11 mouse cellular contexts compared by ENCODE assay signal in genomic region chr2:156488166-156488814, GRCm38 (mm10). TPM values are rescaled to one million over a fixed set of nuclear protein-coding genes. Genes with fewer than 3 reads are reported as not detected.
DNase-seq lines count a peak whose midpoint lies in the region; ATAC-seq lines count a peak whose summit lies in the region.
"Had no signal": no experiment of that assay in that cellular context is flagged by ENCODE, and none has a peak within 500 bp of the region (broad histone marks: within the 10 kb centered on the region; RNA-seq: fewer than 3 reads in every experiment).

No protein-coding gene starts in this region.

- WGBS in forebrain, embryonic 16.5 days, result 76% methylated on average over 8 of the region's 8 CpGs

- no peaks in the 10 kb centered on the region for H3K27me3 ChIP-seq in forebrain, embryonic 16.5 days (replicated peaks; ENCODE audit: control insufficient read depth, insufficient read depth, low read length)
- H3K27me3 ChIP-seq: stomach, embryonic 15.5 days had no signal

- H3K4me3 ChIP-seq in forebrain, embryonic 16.5 days (replicated peaks; ENCODE audit: low read length), result no peak overlapping the region
- H3K4me3 ChIP-seq: stomach, embryonic 15.5 days had no signal

- DNase-seq in kidney, postnatal 10 days, result peak; percentile 14
- no peak for DNase-seq in kidney, postnatal 36 days
- peak; percentile 22 for DNase-seq in Muller cell, postnatal 12 days (ENCODE audit: inconsistent ontology term)
- peak; percentile 84 for DNase-seq in cerebellum, adult 11-12 months
- peak; percentile 30 for DNase-seq in heart, adult 8-10 months (ENCODE audit: low spot score)
- DNase-seq in right cerebral cortex, postnatal 36 days (ENCODE audit: low spot score in 2 of 2), result no peak
- DNase-seq in natural killer cell, adult 2 months (ENCODE audit: low spot score in 2 of 2), result no peak
- DNase-seq: lung, adult 18-20 months had no signal

- no peak overlapping the region for H3K27ac ChIP-seq in forebrain, embryonic 16.5 days (ENCODE audit: low read length)
- H3K27ac ChIP-seq: kidney, postnatal 0 days; stomach, embryonic 15.5 days had no signal

- no peak for ATAC-seq in forebrain, embryonic 16.5 days

- H3K4me2 ChIP-seq in forebrain, embryonic 16.5 days (ENCODE audit: low read length), result no peak overlapping the region
- H3K4me2 ChIP-seq: stomach, embryonic 15.5 days had no signal

- H3K9me3 ChIP-seq in forebrain, embryonic 16.5 days (ENCODE audit: control insufficient read depth, low read length), result no peaks in the 10 kb centered on the region
- H3K9me3 ChIP-seq: stomach, embryonic 15.5 days had no signal

- H3K9ac ChIP-seq in forebrain, embryonic 16.5 days (replicated peaks; ENCODE audit: low read depth, low read length), result no peak overlapping the region
- H3K9ac ChIP-seq: stomach, embryonic 15.5 days had no signal

- peaks cover 18% of the 10 kb centered on the region for H3K4me1 ChIP-seq in forebrain, embryonic 16.5 days (replicated peaks; ENCODE audit: control insufficient read depth, insufficient read depth, low read length)
- H3K4me1 ChIP-seq: stomach, embryonic 15.5 days had no signal

- H3K36me3 ChIP-seq in forebrain, embryonic 16.5 days (ENCODE audit: control insufficient read depth, insufficient read depth), result no peaks in the 10 kb centered on the region
- H3K36me3 ChIP-seq: stomach, embryonic 15.5 days had no signal

RNA-seq across cellular contexts. Expression of gene Aar2, which starts 59.1 kb away (rescaled TPM):
- 10 to 100 TPM; 20.3 to 23.3 (median 22.2) TPM for total RNA-seq in heart, adult 8-10 months (2022)
- 44.4 and 45.9 TPM in 2 replicates for polyA plus RNA-seq in forebrain, embryonic 16.5 days (2015; fragmentation: Nextera tagmentation; extraction: Ambion mirVana)

Comparison
In these comparisons a context has a peak if more than half of its experiments do, and no peak if none do; other contexts are left out.
1. DNase-seq: peak in kidney, postnatal 10 days (single experiment), Muller cell, postnatal 12 days (single experiment), cerebellum, adult 11-12 months (single experiment) and heart, adult 8-10 months (single experiment); none in kidney, postnatal 36 days (0 of 2), right cerebral cortex, postnatal 36 days (0 of 2) and natural killer cell, adult 2 months (0 of 2).